ENCODE assay signal across 29 mouse cellular contexts in genomic region chr16:17086669-17087193, GRCm38 (mm10). TPM values are rescaled to one million over a fixed set of nuclear protein-coding genes. Genes with fewer than 3 reads are reported as not detected.
DNase-seq lines count a peak whose midpoint lies in the region; ATAC-seq and TF ChIP-seq lines count a peak whose summit lies in the region.
"Had no signal": no experiment of that assay in that cellular context is flagged by ENCODE, and none has a peak within 500 bp of the region (broad histone marks: within the 10 kb centered on the region; RNA-seq: fewer than 3 reads in every experiment).

No protein-coding gene starts in this region.

- H3K4me2 ChIP-seq in hindbrain, embryonic 13.5 days, result no peak overlapping the region
- H3K4me2 ChIP-seq in hindbrain, postnatal 0 days (ENCODE audit: low read depth, low read length), result no peak overlapping the region
- H3K4me2 ChIP-seq in myocyte (ENCODE audit: low read depth), result no peak overlapping the region
- H3K4me2 ChIP-seq: forebrain, embryonic 13.5 days; heart, embryonic 12.5 days; hindbrain, embryonic 14.5 days; limb, embryonic 15.5 days; liver, embryonic 13.5 days; midbrain, embryonic 12.5 days; neural tube, embryonic 13.5 days had no signal

- peaks cover 100% of the 10 kb centered on the region for H3K36me3 ChIP-seq in hindbrain, embryonic 13.5 days
- H3K36me3 ChIP-seq in hindbrain, postnatal 0 days (ENCODE audit: insufficient read depth, low read length), result peaks cover 68% of the 10 kb centered on the region
- H3K36me3 ChIP-seq in myocyte (ENCODE audit: control insufficient read depth, insufficient read depth), result peaks cover 19% of the 10 kb centered on the region

- H3K79me2 ChIP-seq in myocyte (ENCODE audit: control insufficient read depth, insufficient read depth), result no peaks in the 10 kb centered on the region

- H3K27ac ChIP-seq in hindbrain, embryonic 13.5 days, result no peak overlapping the region
- no peak overlapping the region for H3K27ac ChIP-seq in hindbrain, postnatal 0 days
- H3K27ac ChIP-seq: forebrain, embryonic 13.5 days; hindbrain, embryonic 14.5 days; limb, embryonic 15.5 days; liver, embryonic 13.5 days; midbrain, embryonic 12.5 days; neural tube, embryonic 13.5 days had no signal

- ATAC-seq in hindbrain, embryonic 13.5 days (ENCODE audit: low FRiP score), result no peak
- no peak for ATAC-seq in hindbrain, postnatal 0 days
- ATAC-seq in inflammation-experienced regulatory T-cells, adult 6 months, result no peak
- ATAC-seq: forebrain, embryonic 13.5 days; lung, postnatal 0 days had no signal

- H3K27me3 ChIP-seq in hindbrain, embryonic 13.5 days, result no peaks in the 10 kb centered on the region
- H3K27me3 ChIP-seq in hindbrain, postnatal 0 days (ENCODE audit: insufficient read depth, low read length), result no peaks in the 10 kb centered on the region
- H3K27me3 ChIP-seq in myocyte (ENCODE audit: control insufficient read depth, insufficient read depth, insufficient read length), result no peaks in the 10 kb centered on the region
- H3K27me3 ChIP-seq: forebrain, embryonic 13.5 days; heart, embryonic 12.5 days; limb, embryonic 15.5 days; liver, embryonic 13.5 days; megakaryocyte, embryonic 14.5 days; midbrain, embryonic 12.5 days; neural tube, embryonic 13.5 days had no signal

- no peak for TF ChIP-seq CTCF in hindbrain, postnatal 0 days (IDR thresholded peaks at IDR 0.05; ENCODE audit: low read depth)

- 82% methylated on average over 13 of the region's 13 CpGs for WGBS in hindbrain, embryonic 13.5 days
- WGBS in hindbrain, postnatal 0 days, result 62% methylated on average over 13 of the region's 13 CpGs

- 0 out of 2 replicates have a peak overlapping the region, but pooled peaks have one; percentile 19 for H3K9ac ChIP-seq in hindbrain, embryonic 13.5 days
- no peak overlapping the region for H3K9ac ChIP-seq in hindbrain, postnatal 0 days (replicated peaks; ENCODE audit: low read length)
- H3K9ac ChIP-seq: forebrain, embryonic 13.5 days; heart, embryonic 12.5 days; hindbrain, embryonic 14.5 days; limb, embryonic 15.5 days; liver, embryonic 13.5 days; midbrain, embryonic 12.5 days; neural tube, embryonic 13.5 days had no signal

- no peak overlapping the region for H3ac ChIP-seq in myocyte (ENCODE audit: control insufficient read depth, insufficient read length)

- no peak for DNase-seq in hindbrain, postnatal 0 days (ENCODE audit: low spot score)
- peak; percentile 67 for DNase-seq in right cerebral cortex, adult 18-20 months
- DNase-seq in right cerebral cortex, postnatal 4 days, result no peak
- DNase-seq in kidney, adult 8-10 months, result no peak
- DNase-seq: adrenal gland, postnatal 36 days; cerebellum, adult 2 months; cerebellum, postnatal 25 days; gastrocnemius, postnatal 25 days; heart, adult 18-20 months; heart, postnatal 4 days; kidney, adult 18-20 months; kidney, postnatal 36 days; liver, embryonic 13.5 days; lung, adult 18-20 months; lung, postnatal 4 days; thymus, adult 2 months; thymus, postnatal 36 days had no signal

- H3K4me3 ChIP-seq in hindbrain, embryonic 13.5 days, result no peak overlapping the region
- no peak overlapping the region for H3K4me3 ChIP-seq in hindbrain, postnatal 0 days (ENCODE audit: low read length)
- H3K4me3 ChIP-seq in myocyte, result no peak overlapping the region
- H3K4me3 ChIP-seq: forebrain, embryonic 13.5 days; heart, embryonic 12.5 days; limb, embryonic 15.5 days; liver, embryonic 13.5 days; megakaryocyte, embryonic 14.5 days; midbrain, embryonic 12.5 days; neural tube, embryonic 13.5 days had no signal

- no peaks in the 10 kb centered on the region for H3K4me1 ChIP-seq in hindbrain, embryonic 13.5 days (replicated peaks)
- no peaks in the 10 kb centered on the region for H3K4me1 ChIP-seq in hindbrain, postnatal 0 days (ENCODE audit: insufficient read depth, low read length)
- H3K4me1 ChIP-seq: forebrain, embryonic 13.5 days; limb, embryonic 15.5 days; liver, embryonic 13.5 days; midbrain, embryonic 12.5 days; neural tube, embryonic 13.5 days had no signal

- no peaks in the 10 kb centered on the region for H3K9me3 ChIP-seq in hindbrain, embryonic 13.5 days
- H3K9me3 ChIP-seq in hindbrain, postnatal 0 days (ENCODE audit: low read length), result no peaks in the 10 kb centered on the region
- H3K9me3 ChIP-seq: forebrain, embryonic 13.5 days; heart, embryonic 12.5 days; limb, embryonic 15.5 days; liver, embryonic 13.5 days; megakaryocyte, embryonic 14.5 days; midbrain, embryonic 12.5 days; neural tube, embryonic 13.5 days had no signal

- TF ChIP-seq POLR2A in myocyte (IDR thresholded peaks at IDR 0.05; ENCODE audit: insufficient read length, low read depth), result no peak

TF ChIP-seq in myocyte, 11 proteins besides CTCF, POLR2A, EP300 and RAD21:
- no peak for TF ChIP-seq TCF12 (IDR thresholded peaks at IDR 0.05; ENCODE audit: insufficient read depth, poor library complexity, severe bottlenecking)
- peak in 1 of 3 experiments; percentile 87 for TF ChIP-seq MYOG (IDR thresholded peaks at IDR 0.05; ENCODE audit: control insufficient read depth in 1 of 3, insufficient read depth in 1 of 3, insufficient read length in 2 of 3, low read depth in 2 of 3)
- peak in 2 of 3 experiments; percentile 36 to 79 for TF ChIP-seq MYOD1 (IDR thresholded peaks at IDR 0.05; ENCODE audit: control insufficient read depth in 1 of 3, insufficient read length in 2 of 3, low read depth in 2 of 3)
- TF ChIP-seq SRF (IDR thresholded peaks at IDR 0.05; ENCODE audit: control insufficient read depth, insufficient read length, low read depth), result no peak
- no peak for TF ChIP-seq CEBPB (IDR thresholded peaks at IDR 0.05; ENCODE audit: insufficient read depth, poor library complexity, severe bottlenecking)
- no peak for TF ChIP-seq USF1 (IDR thresholded peaks at IDR 0.05; ENCODE audit: low read depth)
- TF ChIP-seq MAX (IDR thresholded peaks at IDR 0.05; ENCODE audit: low read depth), result no peak
- no peak for TF ChIP-seq E2F4 (IDR thresholded peaks at IDR 0.05; ENCODE audit: insufficient read depth)
- TF ChIP-seq REST (IDR thresholded peaks at IDR 0.05; ENCODE audit: insufficient read depth, insufficient read length), result no peak
TF ChIP-seq in myocyte: peak in this region for 2.

RNA-seq across cellular contexts. Expression of gene Ypel1, which starts 17.2 kb away (rescaled TPM):
- polyA plus RNA-seq in hindbrain, embryonic 13.5 days (2015; fragmentation: Nextera tagmentation; extraction: Ambion mirVana), result 119 and 132 TPM in 2 replicates
- 39.8 and 41.9 TPM in 2 replicates for total RNA-seq in hindbrain, postnatal 0 days (2014; rRNA removed)
- 66.3 and 66.8 TPM in 2 replicates for polyA plus RNA-seq in hindbrain, postnatal 0 days (2015; fragmentation: Nextera tagmentation; extraction: Ambion mirVana)
- polyA plus RNA-seq in myocyte (2012; fragmentation: generic; extraction: Trizol), result 2.7 TPM
- polyA plus RNA-seq in inflammation-experienced regulatory T-cells, adult 6 months (2017; shearing (Covaris generic)), result 1 to 10 TPM; 4.6 to 7.0 (median 7.0) TPM

RNA-seq across cellular contexts. Expression of gene Ppil2, which starts 24.3 kb away (rescaled TPM):
- 153 and 154 TPM in 2 replicates for polyA plus RNA-seq in hindbrain, embryonic 13.5 days (2015; fragmentation: Nextera tagmentation; extraction: Ambion mirVana)
- total RNA-seq in hindbrain, postnatal 0 days (2014; rRNA removed), result 93.7 and 98.4 TPM in 2 replicates
- 102 and 106 TPM in 2 replicates for polyA plus RNA-seq in hindbrain, postnatal 0 days (2015; fragmentation: Nextera tagmentation; extraction: Ambion mirVana)
- polyA plus RNA-seq in myocyte (2012; fragmentation: generic; extraction: Trizol), result 48.5 TPM
- polyA plus RNA-seq in inflammation-experienced regulatory T-cells, adult 6 months (2017; shearing (Covaris generic)), result 100 to 1,000 TPM; 205 to 233 (median 224) TPM

RNA-seq across cellular contexts. Expression of gene 2610318N02Rik, which starts 38.2 kb away (rescaled TPM):
- 22.4 and 30.0 TPM in 2 replicates for polyA plus RNA-seq in hindbrain, embryonic 13.5 days (2015; fragmentation: Nextera tagmentation; extraction: Ambion mirVana)
- 4.2 and 6.8 TPM in 2 replicates for total RNA-seq in hindbrain, postnatal 0 days (2014; rRNA removed)
- polyA plus RNA-seq in hindbrain, postnatal 0 days (2015; fragmentation: Nextera tagmentation; extraction: Ambion mirVana), result 8.2 and 9.5 TPM in 2 replicates
- polyA plus RNA-seq in myocyte (2012; fragmentation: generic; extraction: Trizol), result 13.5 TPM
- 10 to 100 TPM in 1 of 3 experiments, 1 to 10 TPM in 2; 3.4 to 26.3 (median 5.8) TPM for polyA plus RNA-seq in inflammation-experienced regulatory T-cells, adult 6 months (2017; shearing (Covaris generic))
- total RNA-seq: gastrocnemius, adult 18-20 months; gastrocnemius, postnatal 25 days; heart, adult 18-20 months had no signal

RNA-seq across cellular contexts. Expression of gene Sdf2l1, which starts 45.5 kb away (rescaled TPM):
- polyA plus RNA-seq in hindbrain, embryonic 13.5 days (2015; fragmentation: Nextera tagmentation; extraction: Ambion mirVana), result 37.8 and 43.4 TPM in 2 replicates
- total RNA-seq in hindbrain, postnatal 0 days (2014; rRNA removed), result 15.3 and 20.9 TPM in 2 replicates
- polyA plus RNA-seq in hindbrain, postnatal 0 days (2015; fragmentation: Nextera tagmentation; extraction: Ambion mirVana), result 18.4 and 19.7 TPM in 2 replicates
- polyA plus RNA-seq in myocyte (2012; fragmentation: generic; extraction: Trizol), result 17.3 TPM
- 10 to 100 TPM; 17.5 to 69.8 (median 18.3) TPM for polyA plus RNA-seq in inflammation-experienced regulatory T-cells, adult 6 months (2017; shearing (Covaris generic))

RNA-seq across cellular contexts. Expression of gene Ydjc, which starts 57.7 kb away (rescaled TPM):
- polyA plus RNA-seq in hindbrain, embryonic 13.5 days (2015; fragmentation: Nextera tagmentation; extraction: Ambion mirVana), result 32.9 and 34.0 TPM in 2 replicates
- 72.4 and 78.5 TPM in 2 replicates for total RNA-seq in hindbrain, postnatal 0 days (2014; rRNA removed)
- 41.3 and 43.9 TPM in 2 replicates for polyA plus RNA-seq in hindbrain, postnatal 0 days (2015; fragmentation: Nextera tagmentation; extraction: Ambion mirVana)
- 8.2 TPM for polyA plus RNA-seq in myocyte (2012; fragmentation: generic; extraction: Trizol)
- 10 to 100 TPM in 1 of 3 experiments, 1 to 10 TPM in 2; 5.3 to 11.5 (median 7.4) TPM for polyA plus RNA-seq in inflammation-experienced regulatory T-cells, adult 6 months (2017; shearing (Covaris generic))
